Mouse (Mus musculus): ENCODE results near the gene Ckap4.

DNA sequence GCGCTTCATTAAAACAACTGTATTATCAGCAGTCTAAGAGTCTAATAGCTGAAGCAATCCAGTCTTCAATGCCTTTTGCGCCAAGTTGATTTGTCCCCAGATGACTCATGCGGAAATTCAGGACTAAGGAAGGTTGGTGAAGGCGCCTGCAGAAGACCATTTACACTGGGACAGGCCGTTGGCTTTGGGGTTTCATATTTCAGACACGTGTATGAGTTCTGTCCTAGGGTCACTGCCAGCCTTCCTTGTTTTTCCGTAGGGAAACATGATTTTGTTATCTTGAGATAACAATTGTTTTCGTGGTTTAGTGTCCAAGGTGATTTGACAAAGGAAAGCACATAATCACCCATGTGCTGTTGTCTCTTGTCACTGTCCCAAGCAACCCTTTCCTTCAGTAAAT is 47.3 kb upstream of the Ckap4 start:
- no peak for TF ChIP-seq CTCF (IDR thresholded peaks at IDR 0.05; ENCODE audit: low read depth)
- no peak for TF ChIP-seq EP300 (optimal IDR thresholded peaks at IDR 0.05)
